Mouse (Mus musculus): ENCODE data around the gene Nsun7.

GRCm38 (mm10) chr5:66294952-66295351, 35.3 kb downstream of the Nsun7 start:
- no peak for TF ChIP-seq CTCF (IDR thresholded peaks at IDR 0.05; ENCODE audit: borderline replicate concordance, extremely low read depth, insufficient read depth, insufficient read length)
- no peak for TF ChIP-seq POLR2A (IDR thresholded peaks at IDR 0.05; ENCODE audit: borderline replicate concordance, extremely low read depth, insufficient read depth, insufficient read length, poor library complexity, severe bottlenecking)
